Comparison of ENCODE assay signal across 16 mouse cellular contexts in the genomic region with DNA sequence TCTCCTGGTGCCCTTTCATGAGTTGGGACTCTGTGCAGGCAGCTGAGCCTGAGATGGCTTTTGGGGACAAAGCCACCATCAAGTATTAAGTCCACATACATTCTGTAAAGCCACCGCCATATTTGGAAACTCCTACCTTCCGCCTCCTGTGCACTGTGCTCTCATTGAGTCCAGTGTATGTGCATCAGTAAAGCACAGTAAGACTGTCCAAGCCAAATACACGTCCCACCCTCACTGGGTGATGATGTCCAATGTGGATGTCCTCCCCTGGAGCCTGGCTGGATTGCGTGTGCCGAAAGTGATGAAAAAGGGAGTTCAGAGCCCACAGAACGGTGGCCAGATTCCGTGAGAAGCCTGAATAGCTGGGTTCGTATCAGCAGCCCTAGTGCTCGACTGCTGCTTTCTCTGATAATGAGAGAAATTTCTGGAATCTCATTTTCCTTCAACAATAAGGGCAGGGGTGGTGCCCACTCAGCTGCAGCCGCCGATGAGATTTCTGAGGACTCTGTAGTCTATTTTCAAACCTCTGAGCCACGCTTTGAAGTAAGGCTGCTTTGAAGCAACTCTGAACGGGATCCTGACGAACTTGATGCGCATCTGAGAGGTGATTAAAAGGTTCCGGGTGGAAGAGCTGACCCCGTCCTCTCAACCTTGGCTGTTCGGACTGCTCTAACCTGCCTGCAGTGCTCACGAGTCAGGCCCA.
DNase-seq lines count a peak whose midpoint lies in the region; ATAC-seq and TF ChIP-seq lines count a peak whose summit lies in the region.
"Had no signal": no experiment of that assay in that cellular context is flagged by ENCODE, and none has a peak within 500 bp of the region (broad histone marks: within the 10 kb centered on the region; RNA-seq: fewer than 3 reads in every experiment).

No protein-coding gene starts in this region.

- no peak overlapping the region for H3K4me3 ChIP-seq in heart, embryonic 14.5 days (ENCODE audit: control insufficient read depth in 1 of 2, insufficient read depth in 1 of 2, low read depth in 1 of 2, low read length in 2 of 2)
- H3K4me3 ChIP-seq in lung, embryonic 14.5 days (ENCODE audit: low read depth, low read length), result no peak overlapping the region
- H3K4me3 ChIP-seq in embryonic facial prominence, embryonic 10.5 days, result no peak overlapping the region
- no peak overlapping the region for H3K4me3 ChIP-seq in forebrain, embryonic 15.5 days
- no peak overlapping the region for H3K4me3 ChIP-seq in cerebellum, adult 2 months (replicated peaks; ENCODE audit: insufficient read depth, low read depth, low read length)
- H3K4me3 ChIP-seq: hindbrain, embryonic 10.5 days; intestine, embryonic 15.5 days had no signal

- peak overlapping the region; percentile 44 for H3K4me2 ChIP-seq in heart, embryonic 14.5 days (ENCODE audit: low read length)
- H3K4me2 ChIP-seq in lung, embryonic 14.5 days, result no peak overlapping the region
- H3K4me2 ChIP-seq in forebrain, embryonic 15.5 days (replicated peaks), result no peak overlapping the region
- H3K4me2 ChIP-seq: intestine, embryonic 15.5 days; liver, embryonic 11.5 days had no signal

- ATAC-seq in heart, embryonic 14.5 days (ENCODE audit: insufficient number of reproducible peaks, insufficient read depth, low FRiP score, low read depth), result no peak
- 0 out of 2 replicates have a peak, but pooled peaks have one; percentile 31 for ATAC-seq in lung, embryonic 14.5 days (ENCODE audit: insufficient read depth)
- peak; percentile 47; the same call in 1 of the 2 replicates for ATAC-seq in forebrain, embryonic 15.5 days (replicated peaks)
- ATAC-seq: intestine, embryonic 15.5 days had no signal

- H3K4me1 ChIP-seq in heart, embryonic 14.5 days (ENCODE audit: control insufficient read depth in 2 of 2, insufficient read depth in 2 of 2, low read length in 2 of 2), result peaks cover 4 to 7% of the 10 kb centered on the region in 2 experiments; a peak in 3 of 4 replicates
- H3K4me1 ChIP-seq in lung, embryonic 14.5 days (ENCODE audit: insufficient read depth), result peaks cover 5% of the 10 kb centered on the region; the same call in 1 of the 2 replicates
- peaks cover 6% of the 10 kb centered on the region for H3K4me1 ChIP-seq in embryonic facial prominence, embryonic 10.5 days
- H3K4me1 ChIP-seq in forebrain, embryonic 15.5 days, result peaks cover 12% of the 10 kb centered on the region; the same call in 1 of the 2 replicates
- no peaks in the 10 kb centered on the region for H3K4me1 ChIP-seq in cerebellum, adult 2 months (ENCODE audit: control insufficient read depth, insufficient read depth, low read length)
- H3K4me1 ChIP-seq: intestine, embryonic 15.5 days had no signal

- no peak for TF ChIP-seq POLR2A in cerebellum, adult 2 months (IDR thresholded peaks at IDR 0.05; ENCODE audit: borderline replicate concordance, insufficient read depth, low read length)

- no peaks in the 10 kb centered on the region for H3K9me3 ChIP-seq in heart, embryonic 14.5 days (ENCODE audit: control insufficient read depth, low read length)
- no peaks in the 10 kb centered on the region for H3K9me3 ChIP-seq in lung, embryonic 14.5 days (ENCODE audit: low read depth, low read length)
- H3K9me3 ChIP-seq in embryonic facial prominence, embryonic 10.5 days, result no peaks in the 10 kb centered on the region
- no peaks in the 10 kb centered on the region for H3K9me3 ChIP-seq in forebrain, embryonic 15.5 days
- H3K9me3 ChIP-seq: hindbrain, embryonic 10.5 days; intestine, embryonic 15.5 days had no signal

- DNase-seq in heart, adult 9 months (ENCODE audit: low spot score in 2 of 2), result no peak
- no peak for DNase-seq in lung, embryonic 14.5 days
- DNase-seq in lung, postnatal 10 days, result no peak
- DNase-seq in embryonic facial prominence, embryonic 10.5 days (ENCODE audit: low spot score), result peak; percentile 29
- DNase-seq in cerebellum, postnatal 14 days, result no peak
- DNase-seq in cerebellum, adult 2 months, result no peak
- DNase-seq: B cell, adult 2 months; cerebellum, adult 11 months; gastrocnemius, postnatal 36 days; layer of hippocampus, postnatal 36 days; left cerebral cortex, postnatal 4 days had no signal

- no peak overlapping the region for H3K27ac ChIP-seq in heart, embryonic 14.5 days (replicated peaks in 1 of 2; ENCODE audit: control insufficient read depth in 1 of 2, insufficient read depth in 1 of 2, low read depth in 2 of 2, low read length in 2 of 2)
- peak overlapping the region; percentile 54; the same call in 1 of the 2 replicates for H3K27ac ChIP-seq in lung, embryonic 14.5 days (ENCODE audit: low read depth)
- 0 out of 2 replicates have a peak overlapping the region, but pooled peaks have one; percentile 20 for H3K27ac ChIP-seq in embryonic facial prominence, embryonic 10.5 days (replicated peaks)
- H3K27ac ChIP-seq in forebrain, embryonic 15.5 days (replicated peaks), result no peak overlapping the region
- no peak overlapping the region for H3K27ac ChIP-seq in cerebellum, adult 2 months (ENCODE audit: insufficient read depth, low read length)
- H3K27ac ChIP-seq: hindbrain, embryonic 10.5 days; intestine, embryonic 15.5 days had no signal

- H3K36me3 ChIP-seq in heart, embryonic 14.5 days (ENCODE audit: control insufficient read depth, insufficient read depth, low read length), result no peaks in the 10 kb centered on the region
- H3K36me3 ChIP-seq in lung, embryonic 14.5 days (ENCODE audit: insufficient read depth), result no peaks in the 10 kb centered on the region
- no peaks in the 10 kb centered on the region for H3K36me3 ChIP-seq in embryonic facial prominence, embryonic 10.5 days (replicated peaks)
- H3K36me3 ChIP-seq in forebrain, embryonic 15.5 days, result no peaks in the 10 kb centered on the region
- H3K36me3 ChIP-seq: hindbrain, embryonic 10.5 days; intestine, embryonic 15.5 days had no signal

- no peak for TF ChIP-seq CTCF in lung, embryonic 14.5 days (IDR thresholded peaks at IDR 0.05; ENCODE audit: low read depth)
- no peak for TF ChIP-seq CTCF in cerebellum, adult 2 months (IDR thresholded peaks at IDR 0.05; ENCODE audit: borderline replicate concordance, insufficient read depth, low read depth, low read length)

- no peaks in the 10 kb centered on the region for H3K27me3 ChIP-seq in heart, embryonic 14.5 days (ENCODE audit: control insufficient read depth, insufficient read depth, low read length)
- H3K27me3 ChIP-seq in lung, embryonic 14.5 days (ENCODE audit: insufficient read depth, low read length), result no peaks in the 10 kb centered on the region
- H3K27me3 ChIP-seq in embryonic facial prominence, embryonic 10.5 days (replicated peaks; ENCODE audit: low read depth, poor library complexity, severe bottlenecking), result no peaks in the 10 kb centered on the region
- H3K27me3 ChIP-seq in forebrain, embryonic 15.5 days, result no peaks in the 10 kb centered on the region
- H3K27me3 ChIP-seq in cerebellum, adult 2 months (ENCODE audit: control insufficient read depth, insufficient read depth, low read length), result no peaks in the 10 kb centered on the region
- H3K27me3 ChIP-seq: intestine, embryonic 15.5 days had no signal

- H3K9ac ChIP-seq in heart, embryonic 14.5 days (ENCODE audit: low read length), result no peak overlapping the region
- no peak overlapping the region for H3K9ac ChIP-seq in lung, embryonic 14.5 days
- H3K9ac ChIP-seq in forebrain, embryonic 15.5 days (replicated peaks), result no peak overlapping the region
- H3K9ac ChIP-seq: intestine, embryonic 15.5 days had no signal

- whole genome bisulfite sequencing in heart, embryonic 14.5 days, result 36% methylated on average over 19 of the region's 19 CpGs
- 70% methylated on average over 19 of the region's 19 CpGs for WGBS in lung, embryonic 14.5 days
- 75% methylated on average over 19 of the region's 19 CpGs for WGBS in embryonic facial prominence, embryonic 10.5 days
- 40% methylated on average over 19 of the region's 19 CpGs for WGBS in forebrain, embryonic 15.5 days
- 89% methylated on average over 19 of the region's 19 CpGs for WGBS in cerebellum, adult 2 months

Comparison
In these comparisons a context has a peak if more than half of its experiments do, and no peak if none do; other contexts are left out.
1. H3K27ac ChIP-seq: peak in lung, embryonic 14.5 days (single experiment) and embryonic facial prominence, embryonic 10.5 days (single experiment); none in heart, embryonic 14.5 days (0 of 2), forebrain, embryonic 15.5 days (single experiment) and cerebellum, adult 2 months (single experiment).